Mouse (Mus musculus): ENCODE measurements around the gene Pibf1. TPM values are rescaled to one million over a fixed set of nuclear protein-coding genes. Genes with fewer than 3 reads are reported as not detected.
A peak's percentile ranks its signal among the peaks of the same experiment; 100 is the strongest.

Pibf1 gene
- total and polyA plus RNA-seq, 2 experiments from 2014 or later = 12.6 to 20.6 TPM

DNA sequence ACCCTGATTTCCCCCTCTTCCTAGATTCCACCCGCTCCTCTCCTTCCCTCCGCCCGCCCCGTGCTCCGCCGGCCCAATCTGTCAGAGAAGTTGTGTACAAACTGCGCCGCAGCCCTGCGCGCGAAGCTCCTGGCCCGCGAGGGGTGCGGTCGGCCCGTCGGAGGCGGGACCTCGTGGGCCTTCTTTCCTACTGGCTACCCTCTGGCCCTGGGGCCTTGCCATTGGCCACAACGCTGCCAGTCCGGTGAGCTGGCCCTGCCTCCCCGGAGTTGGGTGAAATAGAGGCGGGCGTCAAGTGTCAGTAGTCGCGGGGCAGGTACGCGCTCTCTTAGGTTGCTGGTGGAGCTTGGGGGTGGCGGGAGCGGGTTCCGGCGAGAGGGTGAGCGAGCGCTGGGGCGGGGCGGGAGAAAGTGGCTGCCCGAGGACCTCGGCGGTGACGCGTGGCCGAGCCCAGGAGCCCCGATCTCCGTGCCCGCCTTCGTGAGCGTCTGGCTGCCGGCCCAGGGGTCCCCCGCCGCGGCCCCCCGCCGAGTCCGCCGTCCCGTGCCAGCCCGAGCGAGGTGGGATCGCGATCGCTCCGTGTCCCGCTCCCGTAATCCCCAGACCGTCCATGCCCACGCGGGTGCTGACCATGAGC, 199.3 kb downstream of the Pibf1 start, which contains the start of gene Klf5:
Klf5 (plus strand) TSS at position 307 of the 637 bp plus-strand sequence.
- ATAC-seq (peak; percentile 97), DNase-seq (peak; percentile 93)
- Histone ChIP-seq H3K36me3 (ENCODE audit: insufficient read depth) (peaks cover 3% of the 10 kb centered on the region; the same call in 1 of the 2 replicates), H3K27me3 (ENCODE audit: insufficient read depth, low read length) (peaks cover 4% of the 10 kb centered on the region; the same call in 1 of the 2 replicates), H3K9ac (peak within 1 kb of the TSS; percentile 70), H3K27ac (ENCODE audit: low read depth, low read length) (peak within 1 kb of the TSS; percentile 66), H3K4me1 (ENCODE audit: insufficient read depth) (0 out of 2 replicates have a peak, but pooled peaks cover 4% of the 10 kb centered on the region), H3K4me2 (ENCODE audit: low read depth) (peak within 1 kb of the TSS; percentile 91), H3K9me3 (ENCODE audit: low read length) (no peaks in the 10 kb centered on the region), H3K4me3 (ENCODE audit: low read depth, low read length) (peak within 1 kb of the TSS; percentile 69)
- WGBS = 4% methylated on average over 67 of the region's 67 CpGs
- 0 out of 2 replicates have a peak, but pooled peaks have one; percentile 2 for TF ChIP-seq CTCF (IDR thresholded peaks at IDR 0.05; ENCODE audit: low read depth)

DNA sequence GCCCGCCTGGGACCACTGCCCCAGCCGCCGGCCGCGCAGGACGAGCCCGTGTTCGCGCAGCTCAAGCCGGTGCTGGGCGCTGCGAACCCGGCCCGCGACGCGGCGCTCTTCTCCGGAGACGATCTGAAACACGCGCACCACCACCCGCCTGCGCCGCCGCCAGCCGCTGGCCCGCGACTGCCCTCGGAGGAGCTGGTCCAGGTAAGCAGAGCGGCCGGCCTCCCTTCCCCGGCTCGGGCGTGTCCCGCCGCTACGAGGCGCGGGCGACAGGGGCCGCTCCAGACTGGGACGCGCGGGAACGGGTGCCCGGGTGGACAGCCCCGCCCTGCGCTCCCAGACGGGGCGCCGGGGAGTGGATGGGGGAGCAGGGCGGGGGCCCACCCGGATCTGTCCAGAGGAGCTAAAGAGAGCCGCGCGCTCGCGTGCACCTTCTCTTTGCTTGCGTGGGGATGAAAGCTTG, 199.8 kb downstream of the Pibf1 start:
- Histone ChIP-seq H3K36me3 (ENCODE audit: insufficient read depth) (peaks cover 3% of the 10 kb centered on the region; the same call in 1 of the 2 replicates), H3K4me3 (ENCODE audit: low read depth, low read length) (peak overlapping the region; percentile 69), H3K9me3 (ENCODE audit: low read length) (no peaks in the 10 kb centered on the region), H3K9ac (peak overlapping the region; percentile 70), H3K27me3 (ENCODE audit: insufficient read depth, low read length) (peaks cover 4% of the 10 kb centered on the region; the same call in 1 of the 2 replicates), H3K4me1 (ENCODE audit: insufficient read depth) (0 out of 2 replicates have a peak, but pooled peaks cover 4% of the 10 kb centered on the region), H3K4me2 (ENCODE audit: low read depth) (peak overlapping the region; percentile 91), H3K27ac (ENCODE audit: low read depth, low read length) (peak overlapping the region; percentile 66)
- TF ChIP-seq CTCF (IDR thresholded peaks at IDR 0.05; ENCODE audit: low read depth) = peak; percentile 59
- ATAC-seq (peak; percentile 79), DNase-seq (peak; percentile 71)
- 4% methylated on average over 56 of the region's 60 CpGs for WGBS

DNA sequence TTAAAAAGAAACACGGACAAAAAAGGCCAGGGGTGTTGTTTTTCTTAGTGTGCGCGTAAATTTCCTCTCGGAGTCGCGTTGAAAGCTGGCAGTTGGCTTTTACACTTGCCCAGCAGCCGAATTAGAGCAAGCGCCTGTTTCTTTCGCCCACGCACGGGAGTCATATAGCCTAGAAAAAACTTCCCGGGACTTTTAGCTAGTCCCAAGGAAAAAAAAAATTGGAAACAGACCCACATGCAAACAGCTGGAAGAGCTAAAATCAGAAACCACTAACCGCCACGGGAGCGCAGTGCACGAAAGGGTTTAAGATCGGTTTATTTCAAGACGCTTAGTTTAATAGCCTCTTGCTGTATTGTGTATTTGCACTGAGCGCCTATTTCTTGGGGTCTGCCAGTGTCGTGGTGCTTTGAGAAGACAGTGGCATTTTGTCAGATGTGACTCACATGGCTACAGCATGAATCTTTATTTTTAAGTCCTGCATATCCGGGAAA, 200.5 kb downstream of the Pibf1 start:
- 3% methylated on average over 21 of the region's 21 CpGs for WGBS
- ATAC-seq = no peak

DNA sequence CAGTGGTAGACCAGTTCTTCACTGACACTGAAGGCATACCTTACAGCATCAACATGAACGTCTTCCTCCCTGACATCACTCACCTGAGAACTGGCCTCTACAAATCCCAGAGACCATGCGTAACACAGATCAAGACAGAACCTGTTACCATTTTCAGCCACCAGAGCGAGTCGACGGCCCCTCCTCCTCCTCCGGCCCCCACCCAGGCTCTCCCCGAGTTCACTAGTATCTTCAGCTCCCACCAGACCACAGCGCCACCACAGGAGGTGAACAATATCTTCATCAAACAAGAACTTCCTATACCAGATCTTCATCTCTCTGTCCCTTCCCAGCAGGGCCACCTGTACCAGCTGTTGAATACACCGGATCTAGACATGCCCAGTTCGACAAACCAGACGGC, 202.2 kb downstream of the Pibf1 start:
- 69% methylated on average over 11 of the region's 11 CpGs for WGBS
- TF ChIP-seq CTCF (IDR thresholded peaks at IDR 0.05; ENCODE audit: low read depth) = peak; percentile 44
- Histone ChIP-seq H3K9me3 (ENCODE audit: low read length) (no peaks in the 10 kb centered on the region), H3K9ac (no peak overlapping the region), H3K27me3 (ENCODE audit: insufficient read depth, low read length) (peaks cover 4% of the 10 kb centered on the region; the same call in 1 of the 2 replicates), H3K4me2 (ENCODE audit: low read depth) (0 out of 2 replicates have a peak overlapping the region, but pooled peaks have one; percentile 91), H3K4me1 (ENCODE audit: insufficient read depth) (0 out of 2 replicates have a peak, but pooled peaks cover 4% of the 10 kb centered on the region), H3K27ac (ENCODE audit: low read depth, low read length) (no peak overlapping the region), H3K4me3 (ENCODE audit: low read depth, low read length) (no peak overlapping the region), H3K36me3 (ENCODE audit: insufficient read depth) (peaks cover 3% of the 10 kb centered on the region; the same call in 1 of the 2 replicates)
- ATAC-seq (no peak), DNase-seq (no peak)

More for the DNA sequence above, 200.5 kb downstream of the Pibf1 start:
- H3K4me2 ChIP-seq (ENCODE audit: low read depth) = peak overlapping the region; percentile 91
- DNase-seq = peak; percentile 60
- H3K4me3 ChIP-seq (ENCODE audit: low read depth, low read length) = peak overlapping the region; percentile 69
- TF ChIP-seq CTCF (IDR thresholded peaks at IDR 0.05; ENCODE audit: low read depth) = no peak
- 0 out of 2 replicates have a peak, but pooled peaks cover 4% of the 10 kb centered on the region for H3K4me1 ChIP-seq (ENCODE audit: insufficient read depth)
- H3K9ac ChIP-seq = peak overlapping the region; percentile 70
- no peaks in the 10 kb centered on the region for H3K9me3 ChIP-seq (ENCODE audit: low read length)
- peaks cover 3% of the 10 kb centered on the region; the same call in 1 of the 2 replicates for H3K36me3 ChIP-seq (ENCODE audit: insufficient read depth)
- H3K27ac ChIP-seq (ENCODE audit: low read depth, low read length) = peak overlapping the region; percentile 66; the same call in 1 of the 2 replicates
- peaks cover 4% of the 10 kb centered on the region; the same call in 1 of the 2 replicates for H3K27me3 ChIP-seq (ENCODE audit: insufficient read depth, low read length)

Other genes starting within 250 kb of the Pibf1 start
- 1.5 and 8.2 TPM in 2 replicates for gene Rpl36a-ps1, start 105.1 kb upstream of the Pibf1 start, total RNA-seq (2014; rRNA removed)
- gene Rpl36a-ps1, start 105.1 kb upstream of the Pibf1 start, polyA plus RNA-seq (2015; fragmentation: Nextera tagmentation; extraction: Ambion mirVana) = 1.4 TPM in 1 of 2 replicates, not detected in the other
- 131 and 133 TPM in 2 replicates for gene Mzt1, start 53.3 kb upstream of the Pibf1 start, total RNA-seq (2014; rRNA removed)
- gene Mzt1, start 53.3 kb upstream of the Pibf1 start, polyA plus RNA-seq (2015; fragmentation: Nextera tagmentation; extraction: Ambion mirVana) = 104 and 114 TPM in 2 replicates
- gene Bora, start 53.2 kb upstream of the Pibf1 start, total RNA-seq (2014; rRNA removed) = 3.7 and 4.2 TPM in 2 replicates
- gene Bora, start 53.2 kb upstream of the Pibf1 start, polyA plus RNA-seq (2015; fragmentation: Nextera tagmentation; extraction: Ambion mirVana) = 4.4 and 7.0 TPM in 2 replicates
- gene Dis3, start 346 bp downstream of the Pibf1 start, total RNA-seq (2014; rRNA removed) = 25.3 and 28.0 TPM in 2 replicates
- 22.5 and 26.3 TPM in 2 replicates for gene Dis3, start 346 bp downstream of the Pibf1 start, polyA plus RNA-seq (2015; fragmentation: Nextera tagmentation; extraction: Ambion mirVana)
- gene Klf5, start 199.3 kb downstream of the Pibf1 start, total RNA-seq (2014; rRNA removed) = 5.5 and 6.2 TPM in 2 replicates
- gene Klf5, start 199.3 kb downstream of the Pibf1 start, polyA plus RNA-seq (2015; fragmentation: Nextera tagmentation; extraction: Ambion mirVana) = 9.7 and 12.1 TPM in 2 replicates

Measured in forebrain, postnatal 0 days (tissue).